Mouse (Mus musculus) fibroblast of lung, adult 2 months (primary cell): ENCODE results near the gene Tle6.

ENCODE experiments used
- DNase-seq: peaks from one replicate; pipeline ENCODE4 v3.0.0-alpha.2; 2011; ENCODE audit warnings: low read depth

Gene Tle6

DNA sequence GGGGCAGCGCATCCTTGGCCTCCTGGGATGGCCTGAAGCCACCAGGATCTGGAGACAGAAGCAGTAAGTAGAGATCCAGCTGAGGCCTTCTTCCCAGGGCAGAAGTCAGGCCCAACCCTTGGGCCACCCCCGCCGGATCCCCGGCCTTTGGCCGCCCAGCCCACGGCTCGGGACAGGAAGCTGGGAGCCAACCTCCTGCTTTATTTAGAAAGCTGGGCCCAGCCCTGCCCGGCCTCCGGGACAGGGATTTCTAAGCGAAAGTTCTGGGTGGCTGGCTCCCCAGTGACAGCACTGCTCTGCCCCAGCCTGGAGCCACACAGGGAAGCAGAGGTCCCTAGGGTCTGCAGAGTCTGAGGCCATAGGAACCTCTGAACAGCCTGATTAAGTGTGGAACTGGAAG is 59.1 kb downstream of the Tle6 start:
- no peak for DNase-seq

DNA sequence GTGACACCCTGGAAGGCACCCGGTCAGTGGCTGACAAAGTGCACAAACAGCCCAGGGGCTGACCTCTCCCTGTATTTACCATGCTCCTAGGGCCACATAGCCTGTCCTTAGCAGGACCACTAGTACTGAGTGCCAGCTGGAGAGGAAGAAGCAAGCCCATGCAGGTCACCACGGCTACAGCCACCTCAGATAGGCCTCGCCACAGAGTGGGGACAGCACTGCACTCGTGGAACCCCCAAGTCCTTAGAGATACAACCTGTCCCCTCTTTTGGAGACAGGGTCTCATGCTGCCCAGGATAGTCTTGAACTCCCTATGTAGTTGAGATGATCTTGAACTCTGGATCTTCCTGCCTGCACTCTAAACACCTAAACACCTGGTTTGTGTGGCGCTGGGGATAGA is 59.5 kb downstream of the Tle6 start:
- no peak for DNase-seq
